Mouse (Mus musculus) forebrain, embryonic 16.5 days (tissue): ENCODE measurements around the gene Dcps. TPM values are rescaled to one million over a fixed set of nuclear protein-coding genes. Genes with fewer than 3 reads are reported as not detected.

Experiments
- ATAC-seq: fragments of 200-750 bp; cut with Nextera tagmentation; 2 replicates; pipeline ENCODE4 v1.8.0; 2017; ENCODE audit warnings: mild to moderate bottlenecking, moderate library complexity
- H3K27ac ChIP-seq: fragments of 300-500 bp; sonication (generic); 2 replicates; pipeline ENCODE4 v1.5.1; 2014; ENCODE audit warnings: low read length, control low read depth
- H3K27me3 ChIP-seq: fragments of 300-500 bp; sonication (generic); replicated peaks from 2 replicates; pipeline ENCODE4 v1.6.1; 2014; ENCODE audit warnings: low read length; ENCODE audit not compliant: control insufficient read depth, insufficient read depth
- H3K36me3 ChIP-seq: fragments of 300-500 bp; sonication (generic); 2 replicates; pipeline ENCODE4 v1.6.1; 2014; ENCODE audit not compliant: control insufficient read depth, insufficient read depth
- H3K4me1 ChIP-seq: fragments of 300-500 bp; sonication (generic); replicated peaks from 2 replicates; pipeline ENCODE4 v1.6.1; 2014; ENCODE audit warnings: low read length; ENCODE audit not compliant: control insufficient read depth, insufficient read depth
- H3K4me2 ChIP-seq: fragments of 300-500 bp; sonication (generic); 2 replicates; pipeline ENCODE4 v1.6.1; 2014; ENCODE audit warnings: mild to moderate bottlenecking, low read length, control low read depth
- H3K4me3 ChIP-seq: fragments of 300-500 bp; sonication (generic); replicated peaks from 2 replicates; pipeline ENCODE4 v1.5.1; 2014; ENCODE audit warnings: mild to moderate bottlenecking, low read length, control low read depth
- H3K9ac ChIP-seq: fragments of 300-500 bp; sonication (generic); replicated peaks from 2 replicates; pipeline ENCODE4 v1.6.1; 2014; ENCODE audit warnings: low read depth, low read length, control low read depth
- H3K9me3 ChIP-seq: fragments of 300-500 bp; sonication (generic); 2 replicates; pipeline ENCODE4 v1.6.1; 2016; ENCODE audit warnings: low read length; ENCODE audit not compliant: control insufficient read depth
- WGBS: fragments of 180-500 bp; shearing (Covaris S2); extraction: QIAGEN DNeasy Blood & Tissue Kit; methylation state at CpG from one replicate; pipeline ENCODE4 v1.1.7; 2014; 5-methylcytosine and 5-hydroxymethylcytosine counted together
- polyA plus RNA-seq: library from polyadenylated mRNA; unstranded; fragments of >200 nt; fragmentation: Nextera tagmentation; extraction: Ambion mirVana; gene quantifications from 2 replicates; pipeline ENCODE4 v1.2.1, GENCODE M21; 2015

Gene Dcps
- polyA plus RNA-seq, 1 experiment from 2014 or later: 80.4 TPM

GRCm38 (mm10) chr9:35092904-35093303 lies 83.0 kb downstream of the Dcps start:
- Histone ChIP-seq H3K4me3 (no peak overlapping the region), H3K9ac (no peak overlapping the region), H3K4me1 (no peaks in the 10 kb centered on the region), H3K4me2 (no peak overlapping the region), H3K27ac (no peak overlapping the region), H3K36me3 (no peaks in the 10 kb centered on the region), H3K9me3 (no peaks in the 10 kb centered on the region), H3K27me3 (no peaks in the 10 kb centered on the region)
- no peak for ATAC-seq
- 91% methylated on average over 2 of the region's 2 CpGs for WGBS

Other genes with a start within 250 kb of the Dcps start
- 13.0 and 13.6 TPM in 2 replicates for gene St3gal4, start 56.8 kb downstream of the Dcps start, polyA plus RNA-seq
- 52.6 and 56.4 TPM in 2 replicates for gene Srpr, start 24.1 kb upstream of the Dcps start, polyA plus RNA-seq
- gene Tirap, start 24.2 kb upstream of the Dcps start, polyA plus RNA-seq: 3.9 and 4.2 TPM in 2 replicates
- gene Foxred1, start 35.0 kb upstream of the Dcps start, polyA plus RNA-seq: 41.1 and 53.4 TPM in 2 replicates
- gene Fam118b, start 91.7 kb upstream of the Dcps start, polyA plus RNA-seq: 86.8 and 92.5 TPM in 2 replicates
- 19.7 and 23.1 TPM in 2 replicates for gene Rpusd4, start 91.8 kb upstream of the Dcps start, polyA plus RNA-seq
- gene Cdon, start 245.1 kb upstream of the Dcps start, polyA plus RNA-seq: 11.9 and 12.3 TPM in 2 replicates